Mouse (Mus musculus) forebrain, embryonic 13.5 days (tissue): ENCODE measurements around the gene Morn1. TPM values are rescaled to one million over a fixed set of nuclear protein-coding genes. Genes with fewer than 3 reads are reported as not detected.

Source experiments
- ATAC-seq: fragments of 200-750 bp; cut with Nextera tagmentation; 2 replicates; pipeline ENCODE4 v1.8.0; 2017
- H3K27ac ChIP-seq: fragments of 300-500 bp; sonication (generic); 2 replicates; pipeline ENCODE4 v1.5.1; 2015; ENCODE audit warnings: inconsistent platforms, mild to moderate bottlenecking, moderate library complexity
- H3K27me3 ChIP-seq: fragments of 300-500 bp; sonication (generic); 2 replicates; pipeline ENCODE4 v1.6.1; 2015; ENCODE audit warnings: mild to moderate bottlenecking, inconsistent platforms
- H3K36me3 ChIP-seq: fragments of 300-500 bp; sonication (generic); 2 replicates; pipeline ENCODE4 v1.6.1; 2015; ENCODE audit warnings: mild to moderate bottlenecking, inconsistent platforms; ENCODE audit not compliant: poor library complexity, severe bottlenecking
- H3K4me1 ChIP-seq: fragments of 300-500 bp; sonication (generic); 2 replicates; pipeline ENCODE4 v1.6.1; 2015; ENCODE audit warnings: inconsistent platforms
- H3K4me2 ChIP-seq: fragments of 300-500 bp; sonication (generic); 2 replicates; pipeline ENCODE4 v1.6.1; 2015; ENCODE audit warnings: inconsistent platforms, mild to moderate bottlenecking, moderate library complexity
- H3K4me3 ChIP-seq: fragments of 300-500 bp; sonication (generic); 2 replicates; pipeline ENCODE4 v1.5.1; 2015; ENCODE audit warnings: mild to moderate bottlenecking, inconsistent platforms
- H3K9ac ChIP-seq: fragments of 300-500 bp; sonication (generic); 2 replicates; pipeline ENCODE4 v1.6.1; 2015; ENCODE audit warnings: mild to moderate bottlenecking, inconsistent platforms
- H3K9me3 ChIP-seq: fragments of 300-500 bp; sonication (generic); replicated peaks from 2 replicates; pipeline ENCODE4 v1.6.1; 2016; ENCODE audit warnings: inconsistent platforms
- WGBS: fragments of 180-500 bp; shearing (Covaris S2); methylation state at CpG from one replicate; pipeline ENCODE4 v1.1.7; 2015; 5-methylcytosine and 5-hydroxymethylcytosine counted together
- polyA plus RNA-seq: library from polyadenylated mRNA; unstranded; fragments of >200 nt; fragmentation: Nextera tagmentation; extraction: Ambion mirVana; gene quantifications from 2 replicates; pipeline ENCODE4 v1.2.1, GENCODE M21; 2015

Gene Morn1
- polyA plus RNA-seq, result 7.4 and 9.4 TPM in 2 replicates

GRCm38 (mm10) chr4:155086108-155087024, at the start of gene Morn1, which contains the start of gene Rer1:
Morn1 (plus strand) TSS chr4:155086577.
Rer1 (minus strand) TSS chr4:155086382.
- H3K4me1 ChIP-seq, result peaks cover 29% of the 10 kb centered on the region
- no peaks in the 10 kb centered on the region for H3K27me3 ChIP-seq
- ATAC-seq, result peak; percentile 97
- peak within 1 kb of the TSS; percentile 89 for H3K27ac ChIP-seq
- peak within 1 kb of the TSS; percentile 90 for H3K9ac ChIP-seq
- WGBS, result under 1% methylated on average over 83 of the region's 85 CpGs
- H3K4me3 ChIP-seq, result peak within 1 kb of the TSS; percentile 89
- no peaks in the 10 kb centered on the region for H3K9me3 ChIP-seq
- H3K36me3 ChIP-seq, result peaks cover 21% of the 10 kb centered on the region
- H3K4me2 ChIP-seq, result peak within 1 kb of the TSS; percentile 96

- H3K9ac ChIP-seq, result peak overlapping the region; percentile 3; the same call in 1 of the 2 replicates
- H3K4me3 ChIP-seq, result no peak overlapping the region
- peaks cover 35% of the 10 kb centered on the region for H3K4me1 ChIP-seq
- 0% methylated on average over 9 of the region's 9 CpGs for WGBS
- peak overlapping the region; percentile 12; the same call in 1 of the 2 replicates for H3K4me2 ChIP-seq
- no peaks in the 10 kb centered on the region for H3K9me3 ChIP-seq
- no peak overlapping the region for H3K27ac ChIP-seq
- ATAC-seq, result 0 out of 2 replicates have a peak, but pooled peaks have one; percentile 16
- peaks cover 48% of the 10 kb centered on the region for H3K27me3 ChIP-seq
- H3K36me3 ChIP-seq, result no peaks in the 10 kb centered on the region
Measured at GRCm38 (mm10) chr4:155040197-155040596, 46.2 kb upstream of the Morn1 start.

- Histone ChIP-seq H3K9ac (peak overlapping the region; percentile 3; the same call in 1 of the 2 replicates), H3K27me3 (peaks cover 47% of the 10 kb centered on the region), H3K36me3 (no peaks in the 10 kb centered on the region), H3K9me3 (no peaks in the 10 kb centered on the region), H3K4me3 (no peak overlapping the region), H3K4me1 (peaks cover 33% of the 10 kb centered on the region), H3K4me2 (peak overlapping the region; percentile 12; the same call in 1 of the 2 replicates), H3K27ac (no peak overlapping the region)
- 46% methylated on average over 6 of the region's 6 CpGs for WGBS
- no peak for ATAC-seq
Measured at GRCm38 (mm10) chr4:155040696-155041095, 45.7 kb upstream of the Morn1 start.

- H3K4me2 ChIP-seq, result peak overlapping the region; percentile 80
- no peak overlapping the region for H3K27ac ChIP-seq
- no peaks in the 10 kb centered on the region for H3K9me3 ChIP-seq
- peaks cover 33% of the 10 kb centered on the region for H3K4me1 ChIP-seq
- peaks cover 46% of the 10 kb centered on the region for H3K27me3 ChIP-seq
- 1% methylated on average over 62 of the region's 65 CpGs for WGBS
- H3K36me3 ChIP-seq, result no peaks in the 10 kb centered on the region
- ATAC-seq, result peak; percentile 57; the same call in 1 of the 2 replicates
- H3K9ac ChIP-seq, result peak overlapping the region; percentile 67
- peak overlapping the region; percentile 50 for H3K4me3 ChIP-seq
Measured at GRCm38 (mm10) chr4:155042606-155043288, 43.6 kb upstream of the Morn1 start.

- WGBS, result under 1% methylated on average over 24 of the region's 25 CpGs
- Histone ChIP-seq H3K36me3 (no peaks in the 10 kb centered on the region), H3K9ac (peak overlapping the region; percentile 67), H3K4me3 (peak overlapping the region; percentile 50), H3K9me3 (no peaks in the 10 kb centered on the region), H3K27ac (no peak overlapping the region), H3K4me2 (peak overlapping the region; percentile 80), H3K4me1 (peaks cover 33% of the 10 kb centered on the region), H3K27me3 (peaks cover 46% of the 10 kb centered on the region)
- 0 out of 2 replicates have a peak, but pooled peaks have one; percentile 3 for ATAC-seq
Measured at GRCm38 (mm10) chr4:155043289-155043625, 43.1 kb upstream of the Morn1 start.

GRCm38 (mm10) chr4:155046636-155047035, 39.7 kb upstream of the Morn1 start:
- peaks cover 17% of the 10 kb centered on the region for H3K4me1 ChIP-seq
- no peak overlapping the region for H3K4me3 ChIP-seq
- 87% methylated on average over 14 of the region's 14 CpGs for WGBS
- no peak overlapping the region for H3K9ac ChIP-seq
- no peaks in the 10 kb centered on the region for H3K36me3 ChIP-seq
- no peak overlapping the region for H3K4me2 ChIP-seq
- no peak for ATAC-seq
- no peak overlapping the region for H3K27ac ChIP-seq
- H3K27me3 ChIP-seq, result peaks cover 39% of the 10 kb centered on the region
- H3K9me3 ChIP-seq, result no peaks in the 10 kb centered on the region

GRCm38 (mm10) chr4:155050116-155050515, 36.3 kb upstream of the Morn1 start:
- Histone ChIP-seq H3K27ac (no peak overlapping the region), H3K4me3 (no peak overlapping the region), H3K9me3 (no peaks in the 10 kb centered on the region), H3K9ac (no peak overlapping the region), H3K4me1 (peaks cover 25% of the 10 kb centered on the region), H3K36me3 (no peaks in the 10 kb centered on the region), H3K27me3 (peaks cover 4% of the 10 kb centered on the region), H3K4me2 (no peak overlapping the region)
- ATAC-seq, result no peak
- WGBS, result 80% methylated on average over 7 of the region's 7 CpGs

- WGBS, result 49% methylated on average over 10 of the region's 10 CpGs
- H3K27ac ChIP-seq, result peak within 1 kb of the TSS; percentile 21
Measured at GRCm38 (mm10) chr4:155056724-155057123, 29.7 kb upstream of the Morn1 start, which contains the start of gene Plch2. Plch2 (minus strand) TSS chr4:155056784.

GRCm38 (mm10) chr4:155058325-155058724, 28.1 kb upstream of the Morn1 start:
- Histone ChIP-seq H3K27ac (no peak overlapping the region), H3K4me3 (no peak overlapping the region), H3K36me3 (no peaks in the 10 kb centered on the region), H3K9ac (no peak overlapping the region), H3K9me3 (no peaks in the 10 kb centered on the region), H3K4me2 (no peak overlapping the region), H3K27me3 (no peaks in the 10 kb centered on the region), H3K4me1 (peaks cover 44% of the 10 kb centered on the region)
- 38% methylated on average over 10 of the region's 10 CpGs for WGBS
- ATAC-seq, result no peak

More at GRCm38 (mm10) chr4:155056724-155057123, 29.7 kb upstream of the Morn1 start, which contains the start of gene Plch2:
- Histone ChIP-seq H3K9me3 (no peaks in the 10 kb centered on the region), H3K9ac (peak within 1 kb of the TSS; percentile 35; the same call in 1 of the 2 replicates), H3K27me3 (no peaks in the 10 kb centered on the region), H3K4me3 (no peak within 1 kb of the TSS), H3K36me3 (no peaks in the 10 kb centered on the region), H3K4me2 (no peak within 1 kb of the TSS; the same call in 1 of the 2 replicates), H3K4me1 (peaks cover 51% of the 10 kb centered on the region)
- no peak for ATAC-seq

- Histone ChIP-seq H3K4me1 (peaks cover 27% of the 10 kb centered on the region), H3K27ac (no peak overlapping the region), H3K4me2 (no peak overlapping the region), H3K36me3 (peaks cover 7% of the 10 kb centered on the region), H3K4me3 (no peak overlapping the region), H3K9me3 (no peaks in the 10 kb centered on the region), H3K9ac (no peak overlapping the region), H3K27me3 (no peaks in the 10 kb centered on the region)
- no peak for ATAC-seq
- WGBS, result 45% methylated on average over 3 of the region's 3 CpGs
Measured at GRCm38 (mm10) chr4:155063895-155064294, 22.5 kb upstream of the Morn1 start.

- no peak for ATAC-seq
- no peaks in the 10 kb centered on the region for H3K9me3 ChIP-seq
- H3K27me3 ChIP-seq, result no peaks in the 10 kb centered on the region
- H3K4me2 ChIP-seq, result no peak overlapping the region
- H3K4me1 ChIP-seq, result peaks cover 22% of the 10 kb centered on the region
- no peak overlapping the region for H3K27ac ChIP-seq
- H3K36me3 ChIP-seq, result peaks cover 13% of the 10 kb centered on the region
- H3K4me3 ChIP-seq, result no peak overlapping the region
- H3K9ac ChIP-seq, result no peak overlapping the region
- 81% methylated on average over 2 of the region's 2 CpGs for WGBS
Measured at GRCm38 (mm10) chr4:155064474-155064873, 21.9 kb upstream of the Morn1 start.
